In the genomic region with DNA sequence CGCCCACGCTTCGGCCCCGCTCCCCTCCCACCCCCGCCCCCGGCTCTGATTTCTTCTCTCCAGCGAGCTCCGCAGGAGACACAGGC, we compare ENCODE assay signal across 9 mouse cellular contexts. TPM values are rescaled to one million over a fixed set of nuclear protein-coding genes. Genes with fewer than 3 reads are reported as not detected.
DNase-seq lines count a peak whose midpoint lies in the region; ATAC-seq and TF ChIP-seq lines count a peak whose summit lies in the region.
"Had no signal": no experiment of that assay in that cellular context is flagged by ENCODE, and none has a peak within 500 bp of the region (broad histone marks: within the 10 kb centered on the region; RNA-seq: fewer than 3 reads in every experiment).

A gene (plus strand): TSS at position 48 of the 86 bp plus-strand sequence.

- H3K4me3 ChIP-seq in heart, embryonic 12.5 days: peak within 1 kb of the TSS; percentile 55
- peak within 1 kb of the TSS; percentile 73 for H3K4me3 ChIP-seq in E14TG2a.4 (replicated peaks; ENCODE audit: low read length)
- peak within 1 kb of the TSS; percentile 62 for H3K4me3 ChIP-seq in hindbrain, embryonic 10.5 days
- H3K4me3 ChIP-seq in liver, postnatal 0 days (ENCODE audit: low read depth, low read length): peak within 1 kb of the TSS; percentile 24

- H3K9me3 ChIP-seq in heart, embryonic 12.5 days (replicated peaks): no peaks in the 10 kb centered on the region
- H3K9me3 ChIP-seq in E14TG2a.4 (ENCODE audit: low read length): no peaks in the 10 kb centered on the region
- no peaks in the 10 kb centered on the region for H3K9me3 ChIP-seq in hindbrain, embryonic 10.5 days
- H3K9me3 ChIP-seq in liver, postnatal 0 days (ENCODE audit: low read length): no peaks in the 10 kb centered on the region

- H3K27ac ChIP-seq in heart, embryonic 12.5 days (ENCODE audit: poor library complexity, severe bottlenecking): no peak within 1 kb of the TSS
- H3K27ac ChIP-seq in hindbrain, embryonic 10.5 days: peak within 1 kb of the TSS; percentile 50; the same call in 1 of the 2 replicates
- no peak within 1 kb of the TSS for H3K27ac ChIP-seq in liver, postnatal 0 days (ENCODE audit: low read depth)

- intact Hi-C loops in heart, postnatal 25 days (cut with DNase I): no loop called here

- no peaks in the 10 kb centered on the region for H3K36me3 ChIP-seq in heart, embryonic 12.5 days
- H3K36me3 ChIP-seq in E14TG2a.4 (ENCODE audit: insufficient read depth, low read length): no peaks in the 10 kb centered on the region
- no peaks in the 10 kb centered on the region for H3K36me3 ChIP-seq in hindbrain, embryonic 10.5 days
- H3K36me3 ChIP-seq in liver, postnatal 0 days (replicated peaks; ENCODE audit: insufficient read depth, low read length): no peaks in the 10 kb centered on the region

- TF ChIP-seq CTCF in E14TG2a.4 (conservative IDR thresholded peaks at IDR 0.05; ENCODE audit: low read length): no peak
- no peak for TF ChIP-seq CTCF in liver, postnatal 0 days (IDR thresholded peaks at IDR 0.05; ENCODE audit: low read depth)

- peaks cover 93% of the 10 kb centered on the region for H3K27me3 ChIP-seq in heart, embryonic 12.5 days (replicated peaks)
- peaks cover 94% of the 10 kb centered on the region for H3K27me3 ChIP-seq in E14TG2a.4 (ENCODE audit: insufficient read depth, low read length)
- H3K27me3 ChIP-seq in hindbrain, embryonic 10.5 days (ENCODE audit: insufficient read depth, poor library complexity, severe bottlenecking): peaks cover 100% of the 10 kb centered on the region
- H3K27me3 ChIP-seq in liver, postnatal 0 days (ENCODE audit: insufficient read depth, low read length): peaks cover 80% of the 10 kb centered on the region

- WGBS in heart, embryonic 12.5 days: 2% methylated on average over 8 of the region's 8 CpGs
- WGBS in hindbrain, embryonic 10.5 days: 2% methylated on average over 7 of the region's 8 CpGs
- WGBS in liver, postnatal 0 days (ENCODE audit: insufficient replicate concordance): 3% methylated on average over 4 of the region's 8 CpGs

- peak within 1 kb of the TSS; percentile 67 for H3K9ac ChIP-seq in heart, embryonic 12.5 days
- no peak within 1 kb of the TSS for H3K9ac ChIP-seq in liver, postnatal 0 days (replicated peaks)

- peak within 1 kb of the TSS; percentile 94 for H3K4me2 ChIP-seq in heart, embryonic 12.5 days
- peak within 1 kb of the TSS; percentile 61 for H3K4me2 ChIP-seq in liver, postnatal 0 days (ENCODE audit: low read depth, low read length)

- TF ChIP-seq EP300 in liver, postnatal 0 days (IDR thresholded peaks at IDR 0.05; ENCODE audit: low read depth): no peak

- ATAC-seq in heart, embryonic 12.5 days (ENCODE audit: insufficient number of reproducible peaks, low FRiP score): no peak
- no peak for ATAC-seq in liver, postnatal 0 days
- ATAC-seq in inflammation-experienced regulatory T-cells, adult 6 months: no peak

- peaks cover 29% of the 10 kb centered on the region for H3K4me1 ChIP-seq in heart, embryonic 12.5 days (replicated peaks)
- peaks cover 65% of the 10 kb centered on the region for H3K4me1 ChIP-seq in E14TG2a.4 (replicated peaks; ENCODE audit: low read depth, low read length)
- H3K4me1 ChIP-seq in hindbrain, embryonic 10.5 days (replicated peaks): peaks cover 58% of the 10 kb centered on the region
- peaks cover 5% of the 10 kb centered on the region; the same call in 1 of the 2 replicates for H3K4me1 ChIP-seq in liver, postnatal 0 days (ENCODE audit: insufficient read depth)

- DNase-seq in heart, postnatal 25 days (ENCODE audit: low spot score): no peak
- DNase-seq in hindbrain, embryonic 10.5 days (ENCODE audit: low spot score): no peak
- DNase-seq in liver, postnatal 0 days: no peak
- DNase-seq in layer of hippocampus, adult 8-10 months (ENCODE audit: low spot score in 2 of 2): no peak
- no peak for DNase-seq in right cerebral cortex, adult 2 months (ENCODE audit: low spot score in 2 of 2)

RNA-seq across cellular contexts. Expression of the gene that starts here (rescaled TPM):
- 0.41 and 1.3 TPM in 2 replicates for polyA plus RNA-seq in heart, embryonic 12.5 days (2016; fragmentation: Nextera tagmentation; extraction: Ambion mirVana)
- total RNA-seq in heart, postnatal 25 days (2021): under 1 TPM in 1 of 2 experiments, not detected in 1; 0.20 TPM
- 15.5 and 18.2 TPM in 2 replicates for polyA plus RNA-seq in hindbrain, embryonic 10.5 days (2016; fragmentation: Nextera tagmentation; extraction: Ambion mirVana)
- polyA plus RNA-seq in liver, postnatal 0 days (2015; fragmentation: Nextera tagmentation; extraction: Ambion mirVana): 0.07 and 0.12 TPM in 2 replicates
- 1 to 10 TPM; 1.0 to 1.7 (median 1.4) TPM for total RNA-seq in layer of hippocampus, adult 8-10 months (2022)
- polyA plus RNA-seq in inflammation-experienced regulatory T-cells, adult 6 months (2017; shearing (Covaris generic)): not detected
- total RNA-seq: neutrophil, adult 5-6 weeks had no signal
